Mouse (Mus musculus): Measurements from ENCODE around the gene Ddx31. TPM values are rescaled to one million over a fixed set of nuclear protein-coding genes. Genes with fewer than 3 reads are reported as not detected.

Gene Ddx31
- total and polyA plus RNA-seq, 3 experiments = 20.9 to 26.0 TPM; not detected in 1

DNA sequence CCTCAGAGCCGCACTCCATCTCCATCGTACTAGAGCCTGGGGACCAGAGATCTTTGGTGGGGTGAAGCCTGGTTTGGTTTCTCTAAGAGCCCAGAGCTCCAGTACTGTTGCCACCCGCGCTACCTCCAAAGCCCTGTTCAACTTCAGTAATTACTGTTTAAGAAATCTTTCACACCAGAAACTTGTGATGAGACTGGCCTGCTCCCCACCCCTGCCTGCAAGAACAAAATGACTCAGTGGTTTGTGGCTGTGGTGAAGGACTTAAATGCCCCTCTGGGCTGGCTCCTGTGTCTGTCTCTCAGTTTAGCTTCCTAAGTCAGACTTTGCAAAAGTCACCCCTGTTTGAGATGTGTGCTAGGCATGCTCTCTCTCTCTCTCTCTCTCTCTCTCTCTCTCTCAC is 72.8 kb downstream of the Ddx31 start:
- Histone ChIP-seq H3K27me3 (ENCODE audit: control insufficient read depth in 1 of 2, insufficient read depth in 2 of 2, low read length in 2 of 2) (no peaks in the 10 kb centered on the region), H3K27ac (ENCODE audit: control insufficient read depth, low read depth, low read length) (no peak overlapping the region), H3K4me3 (ENCODE audit: control insufficient read depth in 1 of 2, insufficient read depth in 1 of 2, low read depth in 2 of 2, low read length in 2 of 2) (no peak overlapping the region), H3K9me3 (replicated peaks; ENCODE audit: insufficient read depth, low read length) (no peaks in the 10 kb centered on the region), H3K79me2 (ENCODE audit: control insufficient read depth, insufficient read depth, low read length, poor library complexity) (no peaks in the 10 kb centered on the region), H3K9ac (ENCODE audit: control insufficient read depth, low read depth, low read length, poor library complexity, severe bottlenecking) (no peak overlapping the region), H3K36me3 (ENCODE audit: control insufficient read depth in 1 of 2, insufficient read depth in 2 of 2, low read length in 2 of 2) (no peaks in the 10 kb centered on the region), H3K4me1 (ENCODE audit: control insufficient read depth in 1 of 2, insufficient read depth in 2 of 2, low read length in 2 of 2) (no peaks in the 10 kb centered on the region)
- TF ChIP-seq MAFK (IDR thresholded peaks at IDR 0.05; ENCODE audit: borderline replicate concordance, low read depth, low read length) (no peak), MYC (IDR thresholded peaks at IDR 0.05; ENCODE audit: low read depth, low read length) (no peak), NRF1 (IDR thresholded peaks at IDR 0.05; ENCODE audit: insufficient read depth, low read depth, low read length, poor library complexity, severe bottlenecking) (no peak), POLR2AphosphoS5 (IDR thresholded peaks at IDR 0.05; ENCODE audit: borderline replicate concordance, low read depth, low read length) (no peak), SIN3A (IDR thresholded peaks at IDR 0.05; ENCODE audit: low read length) (no peak), RAD21 (IDR thresholded peaks at IDR 0.05; ENCODE audit: low read depth, low read length) (no peak)
- no peak for DNase-seq (ENCODE audit: low read depth, low spot score)

DNA sequence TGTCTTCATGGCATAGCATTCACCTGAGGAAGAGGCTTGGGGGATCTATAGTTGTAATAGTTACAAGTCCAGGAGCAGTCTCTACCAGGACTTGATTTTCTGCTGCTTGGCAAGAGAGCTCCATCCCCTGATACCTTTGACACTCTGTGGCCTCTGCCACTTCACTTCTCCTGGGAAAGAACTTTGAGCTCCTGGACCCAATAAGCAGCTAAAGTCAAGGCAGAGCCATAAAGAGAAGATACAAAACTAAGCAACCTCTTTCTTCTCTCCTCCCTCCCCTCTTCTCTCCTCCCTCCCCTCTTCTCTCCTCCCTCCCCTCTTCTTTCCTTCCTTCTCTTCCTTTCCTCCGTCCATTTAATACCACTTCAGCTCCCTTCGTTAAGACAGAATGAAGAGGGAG is 73.9 kb downstream of the Ddx31 start:
- TF ChIP-seq POLR2AphosphoS2 (IDR thresholded peaks at IDR 0.05; ENCODE audit: low read length) = no peak
- no peak for TF ChIP-seq CTCF (IDR thresholded peaks at IDR 0.05 in 2 of 3, conservative IDR thresholded peaks at IDR 0.05 in 1 of 3; ENCODE audit: control insufficient read depth in 1 of 3, insufficient read depth in 1 of 3, low read depth in 2 of 3, low read length in 3 of 3, poor library complexity in 1 of 3, severe bottlenecking in 1 of 3)
- TF ChIP-seq USF2 (IDR thresholded peaks at IDR 0.05; ENCODE audit: borderline replicate concordance in 1 of 2, insufficient read depth in 1 of 2, low read depth in 1 of 2, low read length in 2 of 2) = no peak
- TF ChIP-seq USF1 (IDR thresholded peaks at IDR 0.05; ENCODE audit: low read depth, low read length) = no peak
- no peak for TF ChIP-seq ZMIZ1 (IDR thresholded peaks at IDR 0.05; ENCODE audit: low read depth, low read length)
- no peak for TF ChIP-seq KAT2A (conservative IDR thresholded peaks at IDR 0.05; ENCODE audit: low read depth, low read length)
- TF ChIP-seq CHD1 (IDR thresholded peaks at IDR 0.05; ENCODE audit: low read depth, low read length) = no peak
- no peak for TF ChIP-seq POLR2A (IDR thresholded peaks at IDR 0.05; ENCODE audit: control insufficient read depth in 1 of 2, insufficient read depth in 1 of 2, low read depth in 1 of 2, low read length in 2 of 2, poor library complexity in 1 of 2)
- no peak for TF ChIP-seq MEF2A (IDR thresholded peaks at IDR 0.05; ENCODE audit: extremely low read depth, insufficient replicate concordance, low read depth, low read length, poor library complexity, severe bottlenecking)
- TF ChIP-seq NRF1 (IDR thresholded peaks at IDR 0.05; ENCODE audit: insufficient read depth, low read depth, low read length, poor library complexity, severe bottlenecking) = no peak
- Histone ChIP-seq H3K36me3 (ENCODE audit: control insufficient read depth in 1 of 2, insufficient read depth in 2 of 2, low read length in 2 of 2) (no peaks in the 10 kb centered on the region), H3K79me2 (ENCODE audit: control insufficient read depth, insufficient read depth, low read length, poor library complexity) (no peaks in the 10 kb centered on the region), H3K9me3 (replicated peaks; ENCODE audit: insufficient read depth, low read length) (no peaks in the 10 kb centered on the region), H3K9ac (ENCODE audit: control insufficient read depth, low read depth, low read length, poor library complexity, severe bottlenecking) (no peak overlapping the region), H3K27me3 (ENCODE audit: control insufficient read depth in 1 of 2, insufficient read depth in 2 of 2, low read length in 2 of 2) (no peaks in the 10 kb centered on the region), H3K4me1 (ENCODE audit: control insufficient read depth in 1 of 2, insufficient read depth in 2 of 2, low read length in 2 of 2) (no peaks in the 10 kb centered on the region), H3K4me3 (ENCODE audit: control insufficient read depth in 1 of 2, insufficient read depth in 1 of 2, low read depth in 2 of 2, low read length in 2 of 2) (no peak overlapping the region), H3K27ac (ENCODE audit: control insufficient read depth, low read depth, low read length) (no peak overlapping the region)
- no peak for DNase-seq (ENCODE audit: low read depth, low spot score)

Data from MEL (cell line).